Mouse (Mus musculus): Measurements from ENCODE around the gene Tyro3.

Gene Tyro3

DNA sequence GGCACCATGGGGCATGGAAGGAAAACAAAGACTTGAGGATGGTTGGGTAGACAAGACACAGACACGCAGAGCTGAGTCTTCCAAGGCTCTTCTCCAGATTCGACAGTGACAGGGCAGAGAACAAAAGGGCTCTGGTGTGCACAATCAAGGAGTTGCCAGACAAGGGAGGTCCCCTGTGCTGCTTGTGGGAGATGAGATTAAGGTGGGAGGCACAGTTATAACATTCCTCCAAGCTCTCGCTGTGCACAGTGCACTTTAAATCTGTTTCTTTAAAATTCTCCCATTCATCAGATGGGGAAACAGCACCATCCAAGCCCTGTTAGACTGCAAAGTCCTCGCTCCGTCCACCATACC lies 6.7 kb downstream of the Tyro3 start:
- no peak for DNase-seq (ENCODE audit: extremely low read depth, low read depth)

DNA sequence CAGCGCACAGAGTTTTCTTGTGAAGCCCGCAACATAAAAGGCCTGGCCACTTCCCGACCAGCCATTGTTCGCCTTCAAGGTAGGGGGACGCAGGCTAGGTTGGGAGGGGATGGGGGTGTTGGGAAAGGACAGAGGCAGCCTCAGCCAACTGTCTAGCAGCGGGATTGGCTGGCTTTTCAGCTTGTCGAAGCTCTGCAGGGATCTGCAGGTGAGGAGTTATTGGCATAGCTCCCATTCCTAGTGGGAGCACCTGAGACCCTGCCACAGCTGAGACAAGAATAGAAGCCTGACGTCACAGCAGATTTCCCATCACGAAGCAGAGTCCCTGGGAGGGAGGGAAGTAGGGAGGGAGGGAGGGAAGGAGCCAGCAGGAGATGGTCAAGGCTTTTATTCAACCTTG lies 7.2 kb downstream of the Tyro3 start:
- no peak for DNase-seq (ENCODE audit: extremely low read depth, low read depth)

DNA sequence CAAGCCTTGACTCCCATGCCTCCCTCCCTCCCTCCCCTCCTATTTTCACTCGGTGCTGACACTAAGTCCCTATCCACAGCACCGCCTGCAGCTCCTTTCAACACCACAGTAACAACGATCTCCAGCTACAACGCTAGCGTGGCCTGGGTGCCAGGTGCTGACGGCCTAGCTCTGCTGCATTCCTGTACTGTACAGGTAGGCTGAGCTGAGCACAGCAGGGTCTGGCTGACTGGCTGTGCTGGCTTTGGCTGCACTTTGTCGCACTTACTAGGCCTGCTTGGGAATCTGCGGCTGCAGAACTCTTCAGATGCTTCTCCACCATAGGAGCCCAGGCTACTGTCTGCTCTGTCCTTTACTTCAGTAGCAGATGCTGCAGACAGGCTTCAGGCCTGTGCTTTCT lies 8.0 kb downstream of the Tyro3 start:
- no peak for DNase-seq (ENCODE audit: extremely low read depth, low read depth)

DNA sequence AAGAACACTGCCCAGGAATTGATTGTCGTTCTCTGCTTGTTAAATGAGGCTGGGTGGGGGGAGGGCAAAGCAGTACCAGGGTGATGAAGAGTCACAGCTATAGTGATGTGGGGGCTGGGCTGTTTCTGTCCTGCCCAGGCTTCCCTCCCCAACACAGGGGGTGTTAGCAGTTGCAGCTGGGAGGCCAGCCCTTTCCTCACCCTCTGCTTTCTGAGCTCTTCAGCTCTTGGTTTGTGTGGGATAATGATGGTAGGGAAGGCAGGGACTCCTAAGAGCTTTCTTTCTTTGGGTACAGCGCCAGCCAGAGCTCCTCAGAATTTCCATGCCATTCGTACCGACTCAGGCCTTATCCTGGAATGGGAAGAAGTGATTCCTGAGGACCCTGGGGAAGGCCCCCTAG lies 10.9 kb downstream of the Tyro3 start:
- DNase-seq (ENCODE audit: extremely low read depth, low read depth) = no peak

DNA sequence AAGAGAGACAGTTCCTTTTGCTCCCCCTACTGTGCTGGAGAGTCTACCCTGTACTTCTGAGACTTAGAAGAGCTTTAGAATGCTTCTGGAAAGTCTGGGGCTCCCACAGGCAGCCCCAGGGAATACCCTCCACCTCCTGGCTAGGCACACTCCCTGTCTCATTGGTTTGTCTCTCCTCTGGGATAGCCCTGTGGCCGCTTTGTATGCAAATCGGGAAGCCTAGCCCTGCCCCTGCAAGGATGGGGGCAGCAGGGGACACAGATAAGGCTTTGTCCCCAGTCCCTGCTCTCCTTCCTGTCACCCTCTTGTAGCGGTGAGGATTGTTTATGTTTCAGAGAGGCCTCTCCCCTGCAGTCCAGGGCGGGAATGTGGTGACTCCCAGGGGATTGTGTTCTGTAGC lies 11.3 kb downstream of the Tyro3 start:
- no peak for DNase-seq (ENCODE audit: extremely low read depth, low read depth)

DNA sequence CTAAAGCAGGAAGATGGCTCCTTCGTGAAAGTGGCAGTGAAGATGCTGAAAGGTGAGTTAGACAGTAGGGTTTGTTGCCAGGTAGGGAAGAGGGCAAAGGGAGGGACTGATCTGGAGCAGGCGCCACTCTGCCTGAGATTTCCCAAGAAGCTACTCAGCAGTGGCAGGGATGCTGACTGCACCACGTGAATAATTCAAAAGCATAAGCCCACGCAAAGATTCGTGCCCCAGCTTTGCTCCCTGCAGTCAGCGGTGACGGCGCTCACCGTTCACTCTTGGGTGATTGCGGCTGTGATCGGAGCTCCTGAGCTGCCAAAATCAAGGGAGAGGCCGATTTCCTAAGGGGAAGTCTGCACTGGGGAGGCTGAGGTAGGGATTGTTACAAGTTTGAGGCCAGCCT lies 13.4 kb downstream of the Tyro3 start:
- DNase-seq (ENCODE audit: extremely low read depth, low read depth) = no peak

DNA sequence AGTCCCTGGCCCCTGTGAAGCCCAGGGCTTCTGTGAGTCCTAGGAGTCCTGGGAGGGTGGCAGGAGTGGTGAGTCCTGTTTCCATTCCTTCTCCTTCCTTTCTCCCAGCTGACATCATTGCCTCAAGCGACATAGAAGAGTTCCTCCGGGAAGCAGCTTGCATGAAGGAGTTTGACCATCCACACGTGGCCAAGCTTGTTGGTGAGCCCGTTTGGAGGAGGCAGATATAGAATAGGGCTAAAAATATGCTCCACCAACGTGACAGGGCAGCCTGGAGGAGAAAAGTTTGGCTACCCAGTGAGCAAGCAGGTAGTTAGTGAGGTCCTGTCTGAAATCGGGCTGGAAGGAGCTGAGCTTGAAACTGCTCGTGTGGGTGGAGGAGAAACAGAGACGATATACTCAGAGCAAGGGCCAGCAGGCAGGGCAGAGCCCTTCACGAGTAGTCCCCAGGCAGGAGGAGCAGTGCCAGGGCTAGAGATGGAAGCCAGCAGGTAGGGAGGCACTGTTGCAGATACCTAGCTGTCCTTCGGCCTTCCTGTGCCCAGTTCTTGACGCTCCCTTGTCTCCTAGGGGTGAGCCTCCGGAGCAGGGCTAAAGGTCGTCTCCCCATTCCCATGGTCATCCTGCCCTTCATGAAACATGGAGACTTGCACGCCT lies 14.1 kb downstream of the Tyro3 start:
- no peak for DNase-seq (ENCODE audit: extremely low read depth, low read depth)

DNA sequence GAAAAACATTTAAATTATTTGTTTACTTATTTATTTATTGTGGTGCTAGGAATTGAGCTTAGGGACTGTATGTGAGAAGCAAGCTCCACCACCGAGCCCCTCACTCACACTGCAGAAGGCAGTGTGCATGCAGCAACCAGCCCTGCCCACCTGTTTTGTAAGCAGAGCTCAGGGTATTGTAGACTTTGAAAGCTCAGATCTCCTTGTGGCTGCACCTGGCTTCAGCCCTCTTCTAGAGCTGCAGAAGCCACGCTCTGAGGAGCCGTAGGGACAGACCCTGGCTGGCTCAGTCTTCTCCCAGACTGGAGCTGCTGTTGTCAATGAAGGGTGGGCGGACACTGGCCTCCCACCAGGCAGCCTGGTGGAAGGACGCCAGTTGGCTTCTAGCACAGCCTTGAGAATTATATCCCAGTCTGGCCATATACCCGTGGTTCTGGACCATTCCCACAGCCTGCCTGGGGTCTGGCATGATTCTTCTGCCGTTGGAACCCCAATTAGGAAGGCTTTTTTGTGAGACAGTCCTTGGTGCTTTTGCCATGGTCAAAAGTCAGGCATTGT lies 16.9 kb downstream of the Tyro3 start:
- DNase-seq (ENCODE audit: extremely low read depth, low read depth) = no peak

DNA sequence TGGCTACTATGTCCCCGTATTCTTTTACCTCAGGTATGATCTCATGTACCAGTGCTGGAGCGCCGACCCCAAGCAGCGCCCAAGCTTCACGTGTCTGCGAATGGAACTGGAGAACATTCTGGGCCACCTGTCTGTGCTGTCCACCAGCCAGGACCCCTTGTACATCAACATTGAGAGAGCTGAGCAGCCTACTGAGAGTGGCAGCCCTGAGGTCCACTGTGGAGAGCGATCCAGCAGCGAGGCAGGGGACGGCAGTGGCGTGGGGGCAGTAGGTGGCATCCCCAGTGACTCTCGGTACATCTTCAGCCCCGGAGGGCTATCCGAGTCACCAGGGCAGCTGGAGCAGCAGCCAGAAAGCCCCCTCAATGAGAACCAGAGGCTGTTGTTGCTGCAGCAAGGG lies 19.1 kb downstream of the Tyro3 start:
- DNase-seq (ENCODE audit: extremely low read depth, low read depth) = no peak

DNA sequence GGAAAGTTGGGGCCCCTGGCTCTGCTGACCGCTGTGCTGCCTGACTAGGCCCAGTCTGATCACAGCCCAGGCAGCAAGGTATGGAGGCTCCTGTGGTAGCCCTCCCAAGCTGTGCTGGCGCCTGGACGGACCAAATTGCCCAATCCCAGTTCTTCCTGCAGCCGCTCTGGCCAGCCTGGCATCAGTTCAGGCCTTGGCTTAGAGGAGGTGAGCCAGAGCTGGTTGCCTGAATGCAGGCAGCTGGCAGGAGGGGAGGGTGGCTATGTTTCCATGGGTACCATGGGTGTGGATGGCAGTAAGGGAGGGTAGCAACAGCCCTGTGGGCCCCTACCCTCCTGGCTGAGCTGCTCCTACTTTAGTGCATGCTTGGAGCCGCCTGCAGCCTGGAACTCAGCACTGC lies 19.5 kb downstream of the Tyro3 start:
- DNase-seq (ENCODE audit: extremely low read depth, low read depth) = no peak

DNA sequence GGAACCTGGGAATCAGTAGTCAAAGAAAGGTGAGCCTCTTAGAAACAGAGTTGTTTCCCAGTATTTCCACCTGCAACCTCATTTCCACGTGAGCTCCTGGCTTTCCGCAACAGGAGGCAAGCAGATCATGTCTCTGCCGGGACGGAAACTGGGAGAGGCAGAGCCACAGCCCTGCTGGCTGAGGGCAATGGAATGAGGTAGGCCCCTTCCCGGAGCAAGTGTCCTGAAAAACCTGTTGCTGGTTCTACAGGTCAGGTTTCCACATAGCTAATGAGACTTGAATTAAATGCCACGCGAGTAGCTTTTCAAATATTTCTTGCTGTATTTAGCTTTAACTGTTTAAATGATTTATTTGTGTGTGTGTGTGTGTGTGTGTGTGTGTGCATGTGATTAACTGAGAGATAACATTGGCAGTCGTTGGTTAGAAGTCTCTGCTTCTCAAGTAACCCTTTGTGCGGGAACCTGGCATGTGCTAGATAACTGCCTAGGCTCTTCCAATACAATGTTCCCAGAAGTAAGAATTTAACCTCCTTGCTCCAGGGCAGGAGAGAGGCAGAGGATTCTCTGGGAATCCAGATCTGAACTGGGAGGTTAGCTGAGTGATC lies 21.2 kb downstream of the Tyro3 start:
- no peak for DNase-seq (ENCODE audit: extremely low read depth, low read depth)

DNA sequence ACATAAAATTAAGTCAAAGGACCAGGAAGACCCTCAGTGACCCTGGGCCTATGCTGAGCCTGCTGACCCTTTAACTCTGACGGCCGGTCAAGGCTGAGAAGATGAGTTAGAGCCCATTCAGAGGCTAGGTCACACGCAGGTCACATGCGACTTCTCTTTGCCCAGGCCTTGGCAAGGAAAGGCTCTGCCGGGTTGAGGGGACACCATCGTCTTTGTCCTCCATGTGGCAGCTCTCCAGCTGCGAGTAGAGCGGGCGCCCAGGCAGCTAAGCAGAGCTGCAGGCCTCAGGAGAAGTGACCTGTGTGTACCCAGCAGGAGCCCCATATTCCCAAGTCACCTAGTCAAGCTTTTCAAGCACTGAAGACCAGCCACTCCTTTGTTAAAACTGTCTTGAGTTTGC lies 23.6 kb downstream of the Tyro3 start:
- no peak for DNase-seq (ENCODE audit: extremely low read depth, low read depth)

DNA sequence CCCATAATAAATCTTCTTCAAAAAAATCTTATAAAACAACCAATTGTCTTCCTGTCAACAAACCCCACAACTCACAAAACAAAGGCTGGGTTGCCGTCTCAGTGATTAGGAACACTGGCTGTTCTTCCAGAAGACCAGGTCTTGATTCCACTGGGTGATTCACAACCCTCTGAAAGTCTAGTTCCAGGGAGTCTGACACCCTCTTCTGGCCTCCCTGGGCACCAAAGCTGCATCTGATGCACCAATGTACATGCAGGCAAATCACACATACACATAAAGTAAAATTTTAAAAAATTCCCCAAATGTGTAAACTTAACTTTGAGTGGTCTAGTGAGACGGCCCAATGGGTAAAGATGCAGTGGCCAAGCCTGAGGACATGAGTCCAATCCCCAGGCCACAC lies 33.0 kb downstream of the Tyro3 start:
- DNase-seq (ENCODE audit: extremely low read depth, low read depth) = no peak

DNA sequence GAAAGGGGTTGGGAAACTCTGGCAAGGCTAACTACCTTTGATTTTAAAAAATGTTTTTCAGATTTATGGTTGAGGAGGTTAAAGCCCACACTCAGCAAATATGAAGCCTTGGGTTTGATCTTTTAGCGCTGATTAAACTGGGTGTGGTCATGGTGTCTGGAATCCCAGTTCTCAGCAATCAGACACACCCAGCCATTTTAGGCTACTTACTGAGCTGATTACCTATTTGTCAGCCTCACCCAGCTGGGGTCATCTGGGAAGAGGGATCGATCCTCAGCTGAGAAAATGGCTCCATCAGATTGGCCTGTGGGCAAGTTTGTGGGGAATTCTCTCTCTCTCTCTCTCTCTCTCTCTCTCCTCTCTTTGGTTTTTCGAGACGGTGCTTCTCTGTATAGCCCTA lies 36.7 kb downstream of the Tyro3 start:
- no peak for DNase-seq (ENCODE audit: extremely low read depth, low read depth)

DNA sequence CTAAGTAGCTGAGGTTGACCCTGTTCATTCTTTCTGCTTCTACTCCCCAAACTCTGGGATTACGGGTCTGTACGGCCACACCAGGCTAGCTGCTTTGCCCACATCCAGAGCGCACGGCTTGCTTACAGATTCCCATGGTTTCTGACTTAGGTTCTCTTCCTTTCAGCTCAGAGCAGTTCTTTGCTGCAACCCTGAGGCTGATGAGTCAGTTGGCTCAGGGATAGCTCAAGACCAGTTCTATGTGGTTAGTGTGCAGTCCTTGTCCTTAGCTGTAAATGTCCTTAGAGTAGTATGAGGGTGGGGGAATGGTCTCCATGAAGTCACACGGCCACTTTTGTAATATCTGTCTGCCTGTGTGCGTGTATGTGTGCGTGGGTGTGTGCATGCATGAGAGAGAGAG lies 40.1 kb downstream of the Tyro3 start:
- DNase-seq (ENCODE audit: extremely low read depth, low read depth) = no peak

DNA sequence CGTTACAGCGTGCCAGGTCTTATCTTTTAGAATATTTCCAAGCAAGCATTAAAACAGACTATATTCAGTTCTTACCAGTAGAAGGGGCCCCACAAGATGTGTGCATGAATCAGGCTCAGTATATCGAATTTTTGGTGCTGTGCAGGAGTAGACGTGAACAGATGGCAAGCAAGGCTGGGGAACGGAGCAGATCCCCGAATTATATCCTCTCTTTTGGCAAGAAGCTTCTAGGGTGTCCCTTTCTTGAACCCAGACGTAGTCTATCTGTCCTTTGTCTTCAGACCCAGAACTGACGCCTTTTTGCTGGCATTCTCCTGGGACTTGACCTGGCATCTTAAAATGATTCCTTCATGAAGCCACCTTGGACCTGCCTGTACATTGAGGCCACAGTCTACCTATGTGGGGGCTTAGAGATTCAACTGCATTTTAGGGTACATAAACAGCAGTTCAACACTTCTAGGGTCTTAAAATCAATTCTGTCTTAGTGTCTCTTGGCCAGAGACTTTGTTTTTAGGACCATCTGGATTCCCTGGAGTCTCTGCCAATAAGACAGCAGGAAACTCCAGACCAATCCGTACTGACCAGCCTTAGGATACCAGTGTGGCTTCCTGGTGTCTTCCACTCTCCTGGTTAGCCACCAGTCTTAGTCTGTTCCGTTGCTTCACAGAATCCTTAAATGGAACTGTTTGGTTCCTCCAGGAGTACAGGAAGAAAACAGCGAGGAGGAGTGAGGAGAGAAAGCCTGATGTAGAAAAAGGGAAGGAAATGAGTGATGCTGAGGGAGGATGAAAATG lies 41.0 kb downstream of the Tyro3 start:
- DNase-seq (ENCODE audit: extremely low read depth, low read depth) = no peak

DNA sequence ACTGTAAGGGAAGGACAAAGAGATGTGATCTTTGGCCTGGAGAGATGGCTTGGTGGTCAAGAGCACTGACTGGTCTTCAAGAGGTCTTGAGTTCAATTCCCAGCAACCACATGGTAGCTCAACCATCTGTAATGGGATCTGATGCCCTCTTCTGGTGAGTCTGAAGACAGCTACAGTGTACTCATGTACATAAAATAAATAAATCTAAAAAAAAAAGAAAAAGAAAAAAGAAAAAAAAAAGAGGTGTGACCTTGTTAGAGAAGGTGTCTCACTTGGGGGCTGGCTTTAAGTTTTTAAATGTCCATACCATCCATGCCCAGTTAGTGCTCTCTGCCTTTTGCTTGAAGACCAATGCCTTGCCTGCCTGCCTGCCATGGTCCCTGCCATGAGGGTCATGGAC lies 42.5 kb downstream of the Tyro3 start:
- DNase-seq (ENCODE audit: extremely low read depth, low read depth) = no peak

DNA sequence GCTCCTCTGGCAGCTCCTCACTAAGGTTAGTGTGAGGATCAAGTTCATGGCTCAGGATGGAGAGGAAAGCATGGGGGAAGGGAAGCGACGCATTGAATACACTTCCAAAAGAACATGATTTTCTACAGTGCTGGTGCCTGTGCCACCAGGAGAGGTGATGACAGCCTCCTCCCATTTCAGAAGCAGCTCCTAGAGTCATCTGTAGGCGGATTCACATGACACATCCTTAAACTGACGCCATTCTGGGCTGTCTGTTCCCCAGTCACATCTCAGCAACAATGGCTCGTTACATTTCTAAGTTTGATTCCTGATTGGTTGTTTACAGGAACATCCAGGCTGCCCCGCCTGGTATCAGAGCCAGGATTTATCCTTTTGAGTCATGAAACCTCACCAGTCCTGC lies 44.5 kb downstream of the Tyro3 start:
- DNase-seq (ENCODE audit: extremely low read depth, low read depth) = no peak

DNA sequence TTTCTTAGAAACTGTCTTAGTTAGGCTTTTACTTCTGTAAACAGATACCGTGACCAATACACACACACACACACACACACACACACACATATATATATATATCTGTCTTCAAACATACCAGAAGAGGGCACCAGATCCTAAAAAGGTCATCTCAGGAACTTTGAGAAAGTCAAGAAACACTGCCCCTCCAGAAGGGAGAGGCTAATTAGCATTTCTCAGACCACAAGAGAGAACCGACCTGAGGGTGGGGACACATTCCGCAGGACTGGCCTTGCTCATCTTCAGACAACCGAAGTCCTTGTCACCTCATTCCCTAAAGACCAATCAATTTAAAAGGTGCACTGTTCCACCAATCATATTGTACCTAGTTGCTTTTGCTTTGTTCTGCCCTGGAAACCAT lies 46.0 kb downstream of the Tyro3 start:
- no peak for DNase-seq (ENCODE audit: extremely low read depth, low read depth)

DNA sequence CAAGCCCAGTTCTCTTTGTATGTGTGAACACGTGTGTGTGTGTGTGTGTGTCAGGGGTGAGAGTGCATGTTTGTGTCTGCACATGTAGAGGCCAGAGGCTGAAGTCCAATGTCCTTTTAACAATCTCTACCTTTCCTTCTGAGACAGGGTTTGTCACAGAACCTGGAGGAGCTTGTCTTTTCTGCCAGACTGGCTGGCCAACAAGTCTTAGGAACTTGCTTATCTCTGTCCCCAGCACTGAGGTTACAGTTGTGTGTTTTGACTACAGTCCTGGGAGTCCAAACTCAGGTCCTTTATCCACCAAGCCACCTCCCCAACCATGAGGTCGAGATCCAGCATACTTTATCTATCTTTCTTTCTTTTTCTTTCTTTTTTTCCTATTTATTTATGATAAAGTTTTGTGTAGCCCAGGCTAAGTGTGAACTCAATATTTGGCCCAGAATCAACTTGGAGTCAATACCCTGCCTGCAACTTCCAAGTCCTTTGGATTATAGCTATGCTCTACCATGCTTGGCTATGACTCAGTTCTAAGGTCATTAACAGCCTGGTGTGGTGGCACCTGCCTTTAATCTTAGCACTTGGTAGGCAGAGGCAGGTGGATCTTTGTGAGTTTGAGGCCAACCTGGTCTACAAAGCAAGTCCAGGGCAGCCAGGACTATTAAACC lies 48.5 kb downstream of the Tyro3 start:
- DNase-seq (ENCODE audit: extremely low read depth, low read depth) = no peak

DNA sequence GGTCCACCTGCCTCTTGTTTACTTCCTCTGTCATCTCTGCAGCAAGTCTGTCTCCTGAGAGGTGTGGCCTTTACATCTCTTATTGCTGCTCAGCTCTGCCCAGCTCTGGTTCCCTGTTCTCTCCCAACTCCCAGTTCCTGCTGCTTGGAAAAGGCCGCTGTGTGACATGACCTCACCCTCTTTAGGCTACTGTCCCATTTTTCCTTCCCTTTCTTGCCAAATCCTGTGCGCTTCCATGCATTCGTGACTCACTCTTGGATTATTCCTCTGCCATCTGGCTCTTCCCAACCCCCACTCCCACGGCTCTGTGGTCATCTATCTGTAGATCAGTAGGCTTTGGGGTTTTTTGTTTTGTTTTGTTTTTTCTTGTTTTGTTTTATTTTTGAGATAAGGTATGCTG lies 49.4 kb downstream of the Tyro3 start:
- no peak for DNase-seq (ENCODE audit: extremely low read depth, low read depth)

DNA sequence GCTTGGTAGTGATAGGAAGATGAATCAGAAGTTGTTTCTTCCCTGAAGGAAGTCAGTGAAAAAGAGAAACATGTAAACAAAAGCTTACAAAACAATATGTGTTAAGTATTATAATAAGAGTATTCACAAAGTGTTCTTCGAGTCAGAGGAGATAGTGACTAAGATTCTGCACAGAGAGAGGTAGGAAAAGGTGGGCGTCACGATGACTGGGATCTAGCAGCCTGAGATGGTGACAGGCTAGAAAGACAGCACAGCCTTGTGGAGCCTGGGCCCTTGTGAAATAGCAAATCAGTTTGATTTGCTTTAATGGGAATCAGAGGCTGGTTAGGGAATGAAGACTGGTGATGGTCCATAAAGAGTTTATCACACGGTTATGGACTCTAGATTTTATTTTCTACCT lies 56.3 kb downstream of the Tyro3 start:
- DNase-seq (ENCODE audit: extremely low read depth, low read depth) = no peak
